Mouse (Mus musculus) MEL (cell line): ENCODE measurements around the gene Pip4k2a. TPM values are rescaled to one million over a fixed set of nuclear protein-coding genes. Genes with fewer than 3 reads are reported as not detected.

Source experiments
- DNase-seq: peaks from one replicate; pipeline ENCODE4 v3.0.0; 2011; ENCODE audit warnings: low read depth, low spot score
- H3K27ac ChIP-seq: 2 replicates; pipeline ENCODE4 v1.5.1; 2012; ENCODE audit warnings: low read depth, mild to moderate bottlenecking, control low read depth, low read length, moderate library complexity; ENCODE audit not compliant: control insufficient read depth
- H3K27me3 ChIP-seq, 2 experiments: fragments of 150-350 bp in 1 of 2; sonication (generic) in 1 of 2; 2 replicates each; pipeline ENCODE4 v1.6.1; 2012; ENCODE audit warnings: low read length in 2 of 2, mild to moderate bottlenecking in 2 of 2, improper control_type of control experiment in 1 of 2, moderate library complexity in 1 of 2; ENCODE audit not compliant: insufficient read depth in 2 of 2, control insufficient read depth in 1 of 2
- H3K36me3 ChIP-seq, 2 experiments: 2 replicates each; pipeline ENCODE4 v1.6.1; 2012 to 2014; ENCODE audit warnings: low read length in 2 of 2, improper control_type of control experiment in 1 of 2, inconsistent platforms in 1 of 2, mild to moderate bottlenecking in 1 of 2; ENCODE audit not compliant: insufficient read depth in 2 of 2, control insufficient read depth in 1 of 2
- H3K4me1 ChIP-seq, 2 experiments: fragments of 150-350 bp in 1 of 2; sonication (generic) in 1 of 2; 2 replicates each; pipeline ENCODE4 v1.6.1; 2012; ENCODE audit warnings: low read length in 2 of 2, improper control_type of control experiment in 1 of 2, mild to moderate bottlenecking in 1 of 2; ENCODE audit not compliant: insufficient read depth in 2 of 2, control insufficient read depth in 1 of 2
- H3K4me3 ChIP-seq, 2 experiments: fragments of 150-350 bp in 1 of 2; sonication (generic) in 1 of 2; 2 replicates each; pipeline ENCODE4 v1.5.1; 2012; ENCODE audit warnings: low read depth in 2 of 2, low read length in 2 of 2, mild to moderate bottlenecking in 2 of 2, moderate library complexity in 2 of 2, control low read depth in 1 of 2, improper control_type of control experiment in 1 of 2; ENCODE audit not compliant: control insufficient read depth in 1 of 2, insufficient read depth in 1 of 2
- H3K79me2 ChIP-seq: 2 replicates; pipeline ENCODE4 v1.6.1; 2012; ENCODE audit warnings: mild to moderate bottlenecking, low read length, moderate library complexity; ENCODE audit not compliant: control insufficient read depth, poor library complexity, insufficient read depth
- H3K9ac ChIP-seq: 2 replicates; pipeline ENCODE4 v1.6.1; 2012; ENCODE audit warnings: low read depth, mild to moderate bottlenecking, control low read depth, low read length, moderate library complexity; ENCODE audit not compliant: control insufficient read depth, poor library complexity, severe bottlenecking
- H3K9me3 ChIP-seq: fragments of 150-350 bp; sonication (generic); replicated peaks from 2 replicates; pipeline ENCODE4 v1.6.1; 2012; ENCODE audit warnings: mild to moderate bottlenecking, low read length, improper control_type of control experiment, moderate library complexity; ENCODE audit not compliant: insufficient read depth
- BHLHE40 ChIP-seq: IDR thresholded peaks from 2 replicates; pipeline ENCODE4 v1.6.1; 2012; ENCODE audit warnings: low read depth, mild to moderate bottlenecking, inconsistent platforms, low read length, improper control_type of control experiment, borderline replicate concordance
- E2F4 ChIP-seq: IDR thresholded peaks from 2 replicates; pipeline ENCODE4 v1.6.1; 2011; ENCODE audit warnings: low read depth, low read length, improper control_type of control experiment, borderline replicate concordance
- ELF1 ChIP-seq: IDR thresholded peaks from 2 replicates; pipeline ENCODE4 v1.6.1; 2014; ENCODE audit warnings: low read depth, mild to moderate bottlenecking, inconsistent platforms, low read length, improper control_type of control experiment, moderate library complexity
- EP300 ChIP-seq, 2 experiments: IDR thresholded peaks; 2 replicates each; pipeline ENCODE4 v1.6.1; 2011; ENCODE audit warnings: improper control_type of control experiment in 2 of 2, low read length in 2 of 2, low read depth in 1 of 2, mild to moderate bottlenecking in 1 of 2
- ETS1 ChIP-seq: IDR thresholded peaks from 2 replicates; pipeline ENCODE4 v1.6.1; 2012; ENCODE audit warnings: low read depth, mild to moderate bottlenecking, inconsistent platforms, low read length, improper control_type of control experiment, moderate library complexity
- GABPA ChIP-seq: IDR thresholded peaks from 2 replicates; pipeline ENCODE4 v1.6.1; 2012; ENCODE audit warnings: low read depth, mild to moderate bottlenecking, inconsistent platforms, low read length, improper control_type of control experiment, moderate library complexity
- GATA1 ChIP-seq: IDR thresholded peaks from 2 replicates; pipeline ENCODE4 v1.6.1; 2011; ENCODE audit warnings: low read depth, low read length, improper control_type of control experiment
- HCFC1 ChIP-seq: IDR thresholded peaks from 2 replicates; pipeline ENCODE4 v1.6.1; 2012; ENCODE audit warnings: low read depth, mild to moderate bottlenecking, inconsistent platforms, low read length, improper control_type of control experiment, moderate library complexity
- JUND ChIP-seq: IDR thresholded peaks from 2 replicates; pipeline ENCODE4 v1.6.1; 2011; ENCODE audit warnings: low read depth, mild to moderate bottlenecking, improper control_type of control experiment, low read length
- KAT2A ChIP-seq: conservative IDR thresholded peaks from 2 replicates; pipeline ENCODE4 v1.6.1; 2012; ENCODE audit warnings: low read depth, low read length, improper control_type of control experiment, inconsistent platforms
- MAZ ChIP-seq: IDR thresholded peaks from 2 replicates; pipeline ENCODE4 v1.6.1; 2012; ENCODE audit warnings: low read depth, mild to moderate bottlenecking, inconsistent platforms, low read length, improper control_type of control experiment
- MEF2A ChIP-seq: IDR thresholded peaks from 2 replicates; pipeline ENCODE4 v1.6.1; 2014; ENCODE audit warnings: low read depth, mild to moderate bottlenecking, inconsistent platforms, low read length, improper control_type of control experiment; ENCODE audit not compliant: poor library complexity, insufficient replicate concordance, severe bottlenecking; ENCODE audit errors: extremely low read depth
- MXI1 ChIP-seq: IDR thresholded peaks from 2 replicates; pipeline ENCODE4 v1.6.1; 2011; ENCODE audit warnings: mild to moderate bottlenecking, low read depth, low read length, improper control_type of control experiment
- MYC ChIP-seq: IDR thresholded peaks from 2 replicates; pipeline ENCODE4 v1.6.1; 2011; ENCODE audit warnings: low read depth, mild to moderate bottlenecking, low read length, improper control_type of control experiment, moderate library complexity
- NELFE ChIP-seq: IDR thresholded peaks from 2 replicates; pipeline ENCODE4 v1.6.1; 2011; ENCODE audit warnings: low read depth, low read length, improper control_type of control experiment
- NRF1 ChIP-seq: IDR thresholded peaks from 2 replicates; pipeline ENCODE4 v1.6.1; 2014; ENCODE audit warnings: low read depth, mild to moderate bottlenecking, inconsistent platforms, low read length, improper control_type of control experiment, moderate library complexity; ENCODE audit not compliant: poor library complexity, insufficient read depth, severe bottlenecking
- SIN3A ChIP-seq: IDR thresholded peaks from 2 replicates; pipeline ENCODE4 v1.6.1; 2012; ENCODE audit warnings: low read length, improper control_type of control experiment, inconsistent platforms
- TCF12 ChIP-seq: IDR thresholded peaks from 2 replicates; pipeline ENCODE4 v1.6.1; 2014; ENCODE audit warnings: low read depth, mild to moderate bottlenecking, inconsistent platforms, low read length, improper control_type of control experiment, moderate library complexity
- USF2 ChIP-seq, 2 experiments: IDR thresholded peaks; 2 replicates each; pipeline ENCODE4 v1.6.1; 2011 to 2012; ENCODE audit warnings: improper control_type of control experiment in 2 of 2, low read length in 2 of 2, borderline replicate concordance in 1 of 2, inconsistent platforms in 1 of 2, low read depth in 1 of 2, mild to moderate bottlenecking in 1 of 2; ENCODE audit not compliant: insufficient read depth in 1 of 2
- ZKSCAN1 ChIP-seq: IDR thresholded peaks from 2 replicates; pipeline ENCODE4 v1.6.1; 2012; ENCODE audit warnings: low read depth, mild to moderate bottlenecking, inconsistent platforms, low read length, improper control_type of control experiment, moderate library complexity
- ZNF384 ChIP-seq: IDR thresholded peaks from 2 replicates; pipeline ENCODE4 v1.6.1; 2012; ENCODE audit warnings: low read depth, mild to moderate bottlenecking, inconsistent platforms, low read length, improper control_type of control experiment
- polyA plus RNA-seq, 2 experiments: library from polyadenylated mRNA; stranded (reverse) in 1 of 2; unstranded in 1 of 2; fragments of >175 nt in 1 of 2; fragments of >200 nt in 1 of 2; gene quantifications; 2 replicates each; pipeline versions ENCODE4 v1.2.1 to v1.2.4; 2012; ENCODE audit warnings: low replicate concordance in 2 of 2, low read depth in 1 of 2; ENCODE audit not compliant: insufficient read length in 2 of 2, insufficient read depth in 1 of 2, missing spikeins in 1 of 2
- total RNA-seq: library from RNA; depleted of rRNA; stranded (reverse); fragments of 300-350 nt; gene quantifications from 2 replicates; pipeline ENCODE4 v1.2.3, GENCODE M21; 2012

Gene Pip4k2a
- total and polyA plus RNA-seq, 3 experiments = 7.9 to 48.5 TPM; not detected in 1

- peak overlapping the region; percentile 45 for H3K27ac ChIP-seq
- peaks cover 0 to 66% of the 10 kb centered on the region in 2 experiments; a peak in 3 of 4 replicates for H3K36me3 ChIP-seq
- no peaks in the 10 kb centered on the region for H3K9me3 ChIP-seq
- no peak overlapping the region for H3K9ac ChIP-seq
- peaks cover 53 to 60% of the 10 kb centered on the region in 2 experiments for H3K4me1 ChIP-seq
- H3K4me3 ChIP-seq = no peak overlapping the region
- peaks cover 32% of the 10 kb centered on the region for H3K79me2 ChIP-seq
- DNase-seq = no peak
- H3K27me3 ChIP-seq = no peaks in the 10 kb centered on the region
- no peak for TF ChIP-seq MAZ
- no peak for TF ChIP-seq NRF1
- no peak for TF ChIP-seq MYC
- no peak for TF ChIP-seq SIN3A
- TF ChIP-seq ZNF384 = no peak
- TF ChIP-seq KAT2A = no peak
- no peak for TF ChIP-seq GATA1
- no peak for TF ChIP-seq HCFC1
- TF ChIP-seq BHLHE40 = no peak
- TF ChIP-seq, all 39 proteins: peak for 0
Measured at GRCm38 (mm10) chr2:18958044-18958443, 39.9 kb downstream of the Pip4k2a start.

GRCm38 (mm10) chr2:18957459-18957858 lies 40.5 kb downstream of the Pip4k2a start:
- Histone ChIP-seq H3K36me3 (peaks cover 0 to 67% of the 10 kb centered on the region in 2 experiments; a peak in 3 of 4 replicates), H3K4me1 (peaks cover 56 to 66% of the 10 kb centered on the region in 2 experiments), H3K27ac (peak overlapping the region; percentile 65), H3K9me3 (no peaks in the 10 kb centered on the region), H3K79me2 (peaks cover 32% of the 10 kb centered on the region), H3K9ac (no peak overlapping the region), H3K4me3 (no peak overlapping the region; a peak in 1 of 4 replicates), H3K27me3 (no peaks in the 10 kb centered on the region)
- peak; percentile 36; the same call in 1 of the 2 replicates for TF ChIP-seq TCF12
- peak; percentile 42; the same call in 1 of the 2 replicates for TF ChIP-seq ETS1
- no peak for TF ChIP-seq USF2 (IDR thresholded peaks at IDR 0.05; ENCODE audit: borderline replicate concordance in 1 of 2, insufficient read depth in 1 of 2, low read depth in 1 of 2, low read length in 2 of 2)
- DNase-seq = peak; percentile 50

DNA sequence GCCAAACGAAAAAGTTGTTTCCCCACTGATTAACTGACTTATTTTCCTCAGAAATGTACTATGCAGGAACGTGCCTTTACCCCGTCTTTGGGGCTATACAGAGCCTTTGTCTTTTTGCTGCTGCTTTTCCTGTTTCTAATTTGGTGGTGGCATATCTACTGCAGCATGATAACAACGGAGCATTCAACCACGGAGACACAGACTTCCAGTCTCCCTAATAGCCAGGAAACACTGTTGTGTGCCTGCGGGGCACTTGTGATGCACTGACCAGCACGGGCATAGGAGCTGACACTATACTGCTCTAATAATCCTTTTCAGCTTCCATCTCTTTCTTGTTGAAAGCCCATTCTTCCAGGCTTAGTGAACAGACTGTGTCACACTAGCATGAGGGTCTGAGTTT lies 41.0 kb downstream of the Pip4k2a start:
- H3K4me3 ChIP-seq = peak overlapping the region in 1 of 2 experiments; percentile 51; a peak in 2 of 4 replicates
- H3K27ac ChIP-seq = peak overlapping the region; percentile 65
- TF ChIP-seq EP300 (IDR thresholded peaks at IDR 0.05; ENCODE audit: low read depth in 1 of 2, low read length in 2 of 2) (peak in 1 of 2 experiments; percentile 79; a peak in 2 of 4 replicates), MEF2A (peak; percentile 90; the same call in 1 of the 2 replicates), GATA1 (peak; percentile 79), USF2 (IDR thresholded peaks at IDR 0.05; ENCODE audit: borderline replicate concordance in 1 of 2, insufficient read depth in 1 of 2, low read depth in 1 of 2, low read length in 2 of 2) (no peak), ELF1 (peak; percentile 47; the same call in 1 of the 2 replicates), ZKSCAN1 (no peak), TCF12 (peak; percentile 59; the same call in 1 of the 2 replicates), ETS1 (peak; percentile 75), GABPA (no peak), E2F4 (no peak), SIN3A (peak; percentile 13; the same call in 1 of the 2 replicates), NELFE (no peak), JUND (no peak), MXI1 (0 out of 2 replicates have a peak, but pooled peaks have one; percentile 15)
- TF ChIP-seq, all 39 proteins: peak for 8
- peak overlapping the region; percentile 29 for H3K9ac ChIP-seq
- peaks cover 58 to 66% of the 10 kb centered on the region in 2 experiments for H3K4me1 ChIP-seq
- H3K27me3 ChIP-seq = no peaks in the 10 kb centered on the region
- peaks cover 31% of the 10 kb centered on the region for H3K79me2 ChIP-seq
- H3K9me3 ChIP-seq = no peaks in the 10 kb centered on the region
- H3K36me3 ChIP-seq = peaks cover 0 to 69% of the 10 kb centered on the region in 2 experiments; a peak in 3 of 4 replicates
- DNase-seq = peak; percentile 60
